Mouse (Mus musculus): ENCODE data around the gene Strn4. TPM values are rescaled to one million over a fixed set of nuclear protein-coding genes. Genes with fewer than 3 reads are reported as not detected.

The Strn4 gene
- total RNA-seq, 4 experiments from 2014 or later, result 261 to 298 (median 279) TPM

DNA sequence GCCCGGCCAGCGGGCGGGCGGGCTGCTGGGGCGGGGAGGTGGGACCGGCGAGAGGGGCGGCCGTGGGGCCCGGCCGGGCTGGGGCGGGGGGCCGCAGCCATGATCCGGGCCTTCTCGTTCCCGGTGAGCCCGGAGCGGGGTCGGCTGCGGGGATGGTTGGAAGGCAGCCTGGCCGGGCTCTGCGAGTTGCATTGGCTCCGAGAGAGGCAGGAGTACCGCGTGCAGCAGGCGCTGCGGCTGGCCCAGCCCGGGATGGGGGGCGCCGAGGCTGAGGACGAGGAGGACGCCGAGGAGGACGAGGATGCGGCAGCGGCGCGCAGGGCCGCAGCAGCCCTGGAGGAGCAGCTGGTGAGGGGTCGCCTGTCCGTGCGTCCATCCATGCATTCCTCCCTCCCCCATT, 59.6 kb downstream of the Strn4 start:
- DNase-seq (ENCODE audit: low spot score in 2 of 2), result no peak

DNA sequence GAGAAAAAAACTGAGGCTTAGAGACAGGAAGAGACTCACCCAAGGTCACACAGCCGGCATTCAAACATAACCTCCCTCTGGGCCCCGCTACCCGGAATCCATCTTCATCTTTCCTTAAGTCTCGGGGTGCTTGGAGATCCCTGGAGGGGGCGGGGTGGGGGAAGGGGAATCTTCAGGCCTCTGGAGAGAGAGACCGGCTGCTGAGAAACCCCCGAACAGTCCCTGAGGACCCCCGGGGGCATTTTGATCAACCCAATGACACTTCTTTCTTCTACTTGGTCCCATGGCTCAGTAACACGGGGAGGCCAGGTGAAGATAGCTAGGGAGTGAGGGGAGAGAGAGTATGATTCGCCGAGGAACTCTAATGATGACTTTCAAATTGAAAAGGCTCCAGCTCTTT, 60.3 kb downstream of the Strn4 start:
- no peak for DNase-seq (ENCODE audit: low spot score in 2 of 2)

DNA sequence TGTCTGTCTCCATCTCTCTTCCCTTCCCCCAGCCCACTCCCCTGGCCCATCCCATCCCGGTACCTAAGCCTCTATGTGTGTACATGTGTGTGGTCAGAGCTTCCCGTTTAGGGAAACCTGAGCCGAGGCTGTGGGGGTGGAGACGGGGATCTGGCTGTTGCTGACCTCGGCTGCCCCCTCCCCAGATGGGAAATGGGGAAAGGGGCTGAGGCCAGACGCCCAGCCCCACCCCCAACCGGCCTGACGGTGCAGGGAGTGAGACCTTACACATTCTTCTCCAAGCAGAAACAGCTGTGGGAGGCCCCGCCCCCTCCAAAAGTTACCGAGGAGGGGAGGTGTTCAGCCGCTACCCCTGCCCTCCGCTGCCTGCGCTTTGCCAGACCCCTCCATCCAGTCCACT, 60.9 kb downstream of the Strn4 start:
- no peak for DNase-seq (ENCODE audit: low spot score in 2 of 2)

DNA sequence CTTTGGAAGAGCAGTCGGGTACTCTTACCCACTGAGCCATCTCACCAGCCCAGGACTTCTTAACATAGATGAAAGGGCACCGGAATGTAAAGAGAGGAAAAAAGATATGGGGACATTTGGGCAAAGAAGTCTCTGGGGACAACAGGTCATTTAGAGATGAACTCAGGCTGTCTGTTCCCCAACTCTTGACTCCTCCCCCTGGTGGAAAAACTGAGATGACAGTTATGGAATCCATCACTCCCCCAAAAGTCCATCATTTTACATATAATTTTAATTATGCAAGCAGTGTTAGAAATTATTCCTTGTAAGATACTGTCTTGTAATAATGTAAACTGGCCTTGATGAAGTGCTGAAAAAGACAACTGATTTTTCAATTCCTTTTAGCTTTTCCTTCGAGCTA, 62.0 kb downstream of the Strn4 start:
- DNase-seq (ENCODE audit: low spot score in 2 of 2), result no peak

DNA sequence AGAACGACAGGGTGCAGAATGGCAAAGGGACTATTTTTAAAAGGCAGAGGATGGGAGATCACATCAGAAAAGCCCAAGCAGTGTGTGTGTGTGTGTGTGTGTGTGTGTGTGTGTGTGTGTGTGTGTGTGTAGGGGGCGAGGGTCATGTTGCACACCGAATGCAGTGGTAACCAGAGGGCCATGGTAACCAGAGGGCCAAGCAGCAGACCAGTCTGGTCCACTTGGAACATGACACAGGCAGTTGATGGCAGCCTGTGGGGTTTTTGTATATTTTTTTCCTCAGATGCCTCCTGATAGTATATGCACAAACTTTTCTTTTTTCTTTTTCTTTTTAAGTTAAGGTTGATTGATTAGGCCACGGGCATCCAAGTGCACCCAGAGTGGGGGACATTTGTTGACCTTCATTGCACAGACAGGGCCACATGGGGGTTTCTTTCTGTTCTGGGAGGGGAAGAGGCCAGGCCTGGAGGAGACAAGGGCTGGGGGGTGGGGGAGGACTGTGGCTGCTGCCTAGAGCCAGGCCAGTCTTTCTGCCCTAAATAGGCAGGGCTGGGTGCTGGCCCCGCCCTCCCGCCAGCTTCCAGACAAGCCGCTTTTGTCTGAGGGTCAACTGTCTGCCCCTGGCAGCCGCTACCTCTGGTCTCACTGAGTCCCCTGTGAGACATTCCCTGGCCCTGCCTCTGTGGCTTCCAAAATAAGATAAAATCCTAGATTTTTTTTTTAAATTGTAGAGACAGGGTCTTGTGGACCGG, 64.3 kb downstream of the Strn4 start:
- DNase-seq (ENCODE audit: low spot score in 2 of 2), result peak in 1 of 2 experiments; percentile 59

DNA sequence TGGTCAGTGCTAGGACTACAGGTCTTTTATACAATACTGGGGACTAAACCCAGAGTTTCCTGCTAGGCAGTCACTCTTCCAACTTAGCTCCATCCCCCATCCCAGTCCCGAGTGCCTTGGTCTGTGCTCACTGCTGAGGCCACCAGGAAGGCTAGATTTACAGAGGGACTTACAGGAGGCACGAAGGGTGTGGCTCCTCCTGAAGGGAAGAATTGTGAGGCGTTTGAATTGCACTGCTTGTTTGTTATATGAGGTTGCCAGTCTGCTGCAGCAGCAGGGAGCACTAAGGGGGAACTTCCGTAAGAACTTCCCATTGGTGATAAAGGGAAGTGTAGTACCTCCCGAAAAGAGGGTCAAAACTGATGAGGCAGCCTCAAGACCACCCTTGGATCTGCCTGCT, 64.9 kb downstream of the Strn4 start:
- DNase-seq (ENCODE audit: low spot score in 2 of 2), result no peak

DNA sequence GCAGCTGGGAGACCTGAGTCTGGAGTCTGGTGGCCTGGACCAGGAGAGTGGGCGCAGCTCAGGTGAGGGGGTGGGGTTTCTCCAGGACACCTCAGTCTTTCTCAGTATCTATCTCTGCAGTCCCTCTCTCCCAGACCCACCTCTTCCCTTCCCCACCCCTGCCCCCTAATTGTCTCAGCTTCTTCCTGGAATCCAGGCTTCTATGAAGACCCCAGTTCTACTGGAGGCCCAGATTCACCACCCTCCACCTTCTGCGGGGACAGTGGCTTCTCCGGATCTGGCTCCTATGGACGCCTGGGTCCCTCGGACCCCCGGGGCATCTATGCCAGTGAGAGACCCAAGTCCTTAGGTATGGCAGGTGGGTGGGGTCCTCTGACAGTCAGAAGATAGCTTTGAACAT, 67.5 kb downstream of the Strn4 start:
- no peak for DNase-seq (ENCODE audit: low spot score in 2 of 2)

DNA sequence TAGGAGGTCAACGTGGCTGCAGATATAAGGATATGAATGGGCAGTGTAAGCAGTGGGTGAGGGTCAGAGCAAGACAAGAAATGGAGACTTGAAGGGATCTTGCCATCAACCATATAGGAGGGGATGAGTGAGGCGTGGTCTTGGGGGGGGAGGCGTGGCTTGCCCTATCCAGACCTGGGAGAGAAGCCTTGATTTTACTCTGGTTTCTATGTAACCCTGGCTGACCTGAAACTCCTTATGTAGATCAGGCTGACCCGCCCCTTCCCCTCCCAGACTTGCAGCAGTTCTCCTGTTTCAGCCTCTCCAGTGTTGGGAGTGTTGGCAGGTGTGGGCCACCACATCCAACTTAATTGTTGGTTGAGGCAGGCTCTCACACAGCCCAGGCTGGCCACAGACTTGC, 68.6 kb downstream of the Strn4 start:
- DNase-seq (ENCODE audit: low spot score in 2 of 2), result no peak

DNA sequence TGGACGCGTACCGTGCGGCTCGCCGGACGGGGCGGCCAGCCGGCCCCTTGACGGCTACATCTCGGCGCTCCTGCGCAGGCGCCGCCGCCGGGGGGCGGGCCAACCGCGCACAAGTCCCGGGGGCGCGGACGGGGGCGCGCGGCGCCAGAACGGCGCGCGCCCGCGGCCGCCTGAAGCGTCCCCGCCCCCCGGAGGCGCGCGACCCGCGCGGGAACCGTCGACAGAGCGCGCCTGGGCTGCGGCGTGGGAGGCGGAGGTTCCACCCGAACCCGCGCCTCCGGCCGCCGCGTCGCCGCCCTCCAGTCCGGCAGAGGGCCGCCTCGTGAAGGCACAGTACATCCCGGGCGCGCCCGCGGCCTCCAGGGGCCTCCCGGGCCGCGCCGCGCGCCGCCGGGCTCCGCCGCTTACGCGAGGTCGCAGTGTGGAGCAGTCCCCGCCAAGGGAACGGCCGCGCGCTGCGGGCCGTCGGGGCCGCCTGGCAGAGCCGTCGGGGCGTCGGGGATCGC, 69.6 kb downstream of the Strn4 start:
- DNase-seq (ENCODE audit: low spot score in 2 of 2), result no peak

DNA sequence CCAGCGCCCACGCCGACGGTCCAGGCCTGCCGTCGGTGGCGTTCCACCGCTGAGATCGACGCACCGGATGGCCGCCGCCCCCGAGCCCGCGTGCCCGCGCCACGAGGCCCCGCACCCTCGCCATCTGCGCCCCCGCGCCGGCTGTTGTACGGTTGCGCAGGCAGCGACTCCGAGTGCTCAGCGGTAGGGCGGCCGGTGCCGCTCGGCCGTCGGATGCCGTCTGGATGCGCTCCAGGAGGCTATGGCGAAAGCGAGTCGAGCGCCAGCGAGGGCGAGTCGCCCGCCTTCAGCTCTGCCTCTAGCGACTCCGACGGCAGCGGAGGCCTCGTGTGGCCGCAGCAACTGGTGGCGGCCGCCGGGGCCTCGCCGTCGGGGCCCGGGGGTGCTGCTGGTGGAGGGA, 70.2 kb downstream of the Strn4 start:
- no peak for DNase-seq (ENCODE audit: low spot score in 2 of 2)

Other genes with a start within 250 kb of the Strn4 start
- 100 to 1,000 TPM; 115 to 133 (median 122) TPM for gene Arhgap35, start 200.9 kb upstream of the Strn4 start, total RNA-seq (2022)
- gene Ceacam15, start 140.2 kb upstream of the Strn4 start, total RNA-seq (2022), result not detected
- gene Ceacam9, start 94.0 kb upstream of the Strn4 start, total RNA-seq (2022), result not detected
- gene Ap2s1, start 77.5 kb upstream of the Strn4 start, total RNA-seq (2022), result 100 to 1,000 TPM; 243 to 255 (median 246) TPM
- 10 to 100 TPM in 1 of 4 experiments, 1 to 10 TPM in 3; 2.5 to 11.0 (median 5.5) TPM for gene Slc1a5, start 34.5 kb upstream of the Strn4 start, total RNA-seq (2022)
- 10 to 100 TPM; 45.2 to 50.7 (median 45.8) TPM for gene Fkrp, start 843 bp downstream of the Strn4 start, total RNA-seq (2022)
- gene Prkd2, start 27.0 kb downstream of the Strn4 start, total RNA-seq (2022), result 1 to 10 TPM; 5.6 to 7.8 (median 6.6) TPM
- 100 to 1,000 TPM; 142 to 151 (median 149) TPM for gene Dact3, start 59.4 kb downstream of the Strn4 start, total RNA-seq (2022)
- gene Gng8, start 75.9 kb downstream of the Strn4 start, total RNA-seq (2022), result 1 to 10 TPM; 1.3 to 3.4 (median 2.5) TPM
- gene Ptgir, start 90.6 kb downstream of the Strn4 start, total RNA-seq (2022), result not detected
- 1,000 to 10,000 TPM; 1,722 to 2,104 (median 1,900) TPM for gene Calm3, start 108.2 kb downstream of the Strn4 start, total RNA-seq (2022)
- 100 to 1,000 TPM; 311 to 360 (median 338) TPM for gene Pnmal2, start 128.8 kb downstream of the Strn4 start, total RNA-seq (2022)
- gene Pnmal1, start 143.8 kb downstream of the Strn4 start, total RNA-seq (2022), result 100 to 1,000 TPM in 2 of 4 experiments, 10 to 100 TPM in 2; 93.0 to 128 (median 106) TPM
- gene Gm42372, start 167.2 kb downstream of the Strn4 start, total RNA-seq (2022), result 10 to 100 TPM; 47.3 to 63.6 (median 51.9) TPM
- gene Ccdc8, start 176.8 kb downstream of the Strn4 start, total RNA-seq (2022), result 1 to 10 TPM; 2.0 to 2.6 (median 2.3) TPM
- gene Ppp5c, start 212.0 kb downstream of the Strn4 start, total RNA-seq (2022), result 100 to 1,000 TPM; 147 to 166 (median 151) TPM
- 10 to 100 TPM in 2 of 4 experiments, 1 to 10 TPM in 2; 8.3 to 14.6 (median 11.2) TPM for gene Hif3a, start 246.5 kb downstream of the Strn4 start, total RNA-seq (2022)